Mouse (Mus musculus): Measurements from ENCODE around the gene Nr1h5.

Nr1h5 gene

GRCm38 (mm10) chr3:102964033-102964432 is at the start of gene Nr1h5:
TSS of gene Nr1h5 (minus strand) at chr3:102964133.
- DNase-seq, result no peak

- DNase-seq, result no peak
Observed at GRCm38 (mm10) chr3:103001595-103001994, 37.7 kb upstream of the Nr1h5 start.

GRCm38 (mm10) chr3:102997591-102997990 is 33.7 kb upstream of the Nr1h5 start:
- no peak for DNase-seq

- no peak for DNase-seq
Observed at GRCm38 (mm10) chr3:102997036-102997435, 33.1 kb upstream of the Nr1h5 start.

- peak; percentile 97 for DNase-seq
Observed at GRCm38 (mm10) chr3:102995605-102996321, 31.8 kb upstream of the Nr1h5 start, which contains the start of gene Sike1. TSS of gene Sike1 (plus strand) at chr3:102995708.

GRCm38 (mm10) chr3:102995233-102995604 is 31.3 kb upstream of the Nr1h5 start:
- DNase-seq, result no peak

- DNase-seq, result no peak
Observed at GRCm38 (mm10) chr3:102992936-102993335, 29.0 kb upstream of the Nr1h5 start.

- DNase-seq, result no peak
Observed at GRCm38 (mm10) chr3:102991041-102991440, 27.1 kb upstream of the Nr1h5 start.

GRCm38 (mm10) chr3:102980349-102980736 is 16.4 kb upstream of the Nr1h5 start:
- no peak for DNase-seq

- no peak for DNase-seq
Observed at GRCm38 (mm10) chr3:102979550-102980348, 15.8 kb upstream of the Nr1h5 start.

GRCm38 (mm10) chr3:102976906-102977305 is 13.0 kb upstream of the Nr1h5 start:
- no peak for DNase-seq

- DNase-seq, result no peak
Observed at GRCm38 (mm10) chr3:102970508-102970907, 6.6 kb upstream of the Nr1h5 start.

- DNase-seq, result peak; percentile 38
Observed at GRCm38 (mm10) chr3:102970067-102970466, 6.1 kb upstream of the Nr1h5 start.

GRCm38 (mm10) chr3:102955596-102955995 is 8.3 kb downstream of the Nr1h5 start:
- no peak for DNase-seq

GRCm38 (mm10) chr3:102955143-102955542 is 8.8 kb downstream of the Nr1h5 start:
- DNase-seq, result no peak

- DNase-seq, result no peak
Observed at GRCm38 (mm10) chr3:102954476-102954875, 9.5 kb downstream of the Nr1h5 start.

- no peak for DNase-seq
Observed at GRCm38 (mm10) chr3:102946861-102947260, 17.1 kb downstream of the Nr1h5 start.

- no peak for DNase-seq
Observed at GRCm38 (mm10) chr3:102946312-102946711, 17.6 kb downstream of the Nr1h5 start.

- no peak for DNase-seq
Observed at GRCm38 (mm10) chr3:102938100-102938499, 25.8 kb downstream of the Nr1h5 start.

- DNase-seq, result no peak
Observed at GRCm38 (mm10) chr3:102935451-102936354, 28.2 kb downstream of the Nr1h5 start, which contains the start of gene Sycp1. TSS of gene Sycp1 (minus strand) at chr3:102936100.

GRCm38 (mm10) chr3:102899136-102899535 is 64.8 kb downstream of the Nr1h5 start:
- no peak for DNase-seq
